Mouse (Mus musculus): Measurements from ENCODE around the gene Apaf1. TPM values are rescaled to one million over a fixed set of nuclear protein-coding genes. Genes with fewer than 3 reads are reported as not detected.

The Apaf1 gene
- polyA plus RNA-seq, 1 experiment from 2014 or later, result 35.4 TPM

- Histone ChIP-seq H3K4me2 (replicated peaks) (no peak overlapping the region), H3K9ac (no peak overlapping the region), H3K9me3 (no peaks in the 10 kb centered on the region), H3K4me3 (no peak overlapping the region), H3K4me1 (no peaks in the 10 kb centered on the region), H3K36me3 (peaks cover 48% of the 10 kb centered on the region), H3K27me3 (no peaks in the 10 kb centered on the region), H3K27ac (no peak overlapping the region)
- WGBS, result 88% methylated on average over 2 of the region's 2 CpGs
- ATAC-seq (ENCODE audit: insufficient number of reproducible peaks, insufficient read depth, low FRiP score, low TSS enrichment), result no peak
These were observed 5.9 kb downstream of the Apaf1 start for GRCm38 (mm10) chr10:91076667-91077066.

DNA sequence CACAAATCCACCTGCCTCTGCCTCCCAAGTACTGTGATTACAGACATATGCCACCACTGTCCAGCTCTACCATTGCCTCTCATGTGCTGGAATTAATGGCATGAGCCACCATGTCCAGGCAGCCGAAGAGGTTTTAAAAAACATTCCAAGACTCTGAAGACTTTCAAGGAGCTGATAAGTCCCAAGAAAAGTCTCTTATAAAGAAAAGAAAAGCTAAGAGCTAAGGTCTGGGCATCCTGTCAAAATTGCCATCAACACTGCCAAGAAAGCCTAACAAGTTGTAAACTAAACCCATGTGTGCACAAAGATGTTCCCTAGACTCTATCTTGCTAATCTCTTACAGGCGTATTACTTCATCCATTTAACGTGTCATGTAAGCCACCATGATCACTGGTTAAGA lies 9.2 kb downstream of the Apaf1 start:
- H3K9ac ChIP-seq, result no peak overlapping the region
- H3K4me1 ChIP-seq, result no peaks in the 10 kb centered on the region
- no peaks in the 10 kb centered on the region for H3K27me3 ChIP-seq
- H3K4me2 ChIP-seq (replicated peaks), result no peak overlapping the region
- no peaks in the 10 kb centered on the region for H3K9me3 ChIP-seq
- no peak overlapping the region for H3K27ac ChIP-seq
- no peak for ATAC-seq (ENCODE audit: insufficient number of reproducible peaks, insufficient read depth, low FRiP score, low TSS enrichment)
- no peak overlapping the region for H3K4me3 ChIP-seq
- H3K36me3 ChIP-seq, result peaks cover 48% of the 10 kb centered on the region
- 84% methylated on average over 3 of the region's 3 CpGs for WGBS

DNA sequence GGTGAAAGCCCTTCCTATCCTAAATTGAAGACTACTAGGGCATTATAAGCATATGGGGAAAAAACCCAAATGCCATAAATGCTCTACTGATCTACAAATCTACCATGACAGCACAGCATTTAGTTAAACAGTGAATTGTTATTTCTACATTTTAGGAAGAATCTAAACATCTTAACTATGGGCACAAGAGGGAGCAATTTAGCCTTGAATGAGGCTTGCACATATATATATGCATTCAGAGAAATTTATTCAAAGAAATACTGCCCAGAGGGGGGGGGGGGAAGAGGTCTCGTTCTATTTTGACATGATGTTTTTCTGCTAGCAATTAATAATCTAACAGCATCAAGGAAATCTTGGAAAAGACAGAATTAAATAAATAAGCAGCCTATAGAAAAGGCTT lies 10.8 kb downstream of the Apaf1 start:
- no peaks in the 10 kb centered on the region for H3K27me3 ChIP-seq
- H3K36me3 ChIP-seq, result peaks cover 44% of the 10 kb centered on the region
- no peak overlapping the region for H3K4me3 ChIP-seq
- ATAC-seq (ENCODE audit: insufficient number of reproducible peaks, insufficient read depth, low FRiP score, low TSS enrichment), result no peak
- WGBS, result 48% methylated on average over 1 of the region's 1 CpGs
- H3K4me1 ChIP-seq, result no peaks in the 10 kb centered on the region
- H3K9ac ChIP-seq, result no peak overlapping the region
- no peaks in the 10 kb centered on the region for H3K9me3 ChIP-seq
- no peak overlapping the region for H3K4me2 ChIP-seq (replicated peaks)
- H3K27ac ChIP-seq, result no peak overlapping the region

GRCm38 (mm10) chr10:91062355-91062754 lies 20.2 kb downstream of the Apaf1 start:
- peaks cover 59% of the 10 kb centered on the region for H3K36me3 ChIP-seq
- no peak overlapping the region for H3K4me2 ChIP-seq (replicated peaks)
- H3K4me3 ChIP-seq, result no peak overlapping the region
- ATAC-seq (ENCODE audit: insufficient number of reproducible peaks, insufficient read depth, low FRiP score, low TSS enrichment), result no peak
- no peaks in the 10 kb centered on the region for H3K27me3 ChIP-seq
- no peak overlapping the region for H3K27ac ChIP-seq
- H3K9ac ChIP-seq, result no peak overlapping the region
- WGBS, result 93% methylated on average over 6 of the region's 6 CpGs
- no peaks in the 10 kb centered on the region for H3K9me3 ChIP-seq
- H3K4me1 ChIP-seq, result no peaks in the 10 kb centered on the region

DNA sequence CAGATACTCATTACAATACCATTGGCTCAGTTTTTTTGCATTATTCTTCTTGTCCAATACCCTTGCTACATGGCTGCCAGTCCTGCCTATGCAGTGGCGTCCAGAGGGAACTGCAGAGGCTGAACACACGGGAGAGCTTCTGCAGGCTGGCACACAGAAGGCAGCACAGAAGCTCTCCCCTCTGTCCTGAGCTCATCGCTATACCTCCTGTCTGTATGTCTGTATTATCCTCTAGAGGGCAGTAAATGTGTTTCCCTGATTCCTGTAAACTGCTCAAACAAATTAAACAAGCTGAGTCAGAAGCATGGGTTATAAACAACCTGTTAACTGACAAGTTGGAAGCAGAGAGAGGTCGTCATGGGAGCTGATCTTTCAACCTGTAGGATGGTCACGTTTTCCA lies 21.8 kb downstream of the Apaf1 start:
- H3K4me1 ChIP-seq, result no peaks in the 10 kb centered on the region
- no peak overlapping the region for H3K9ac ChIP-seq
- no peak for ATAC-seq (ENCODE audit: insufficient number of reproducible peaks, insufficient read depth, low FRiP score, low TSS enrichment)
- no peaks in the 10 kb centered on the region for H3K9me3 ChIP-seq
- no peak overlapping the region for H3K27ac ChIP-seq
- WGBS, result 43% methylated on average over 5 of the region's 5 CpGs
- H3K4me3 ChIP-seq, result no peak overlapping the region
- no peaks in the 10 kb centered on the region for H3K27me3 ChIP-seq
- peaks cover 48% of the 10 kb centered on the region for H3K36me3 ChIP-seq
- H3K4me2 ChIP-seq (replicated peaks), result no peak overlapping the region

GRCm38 (mm10) chr10:91052734-91053133 lies 29.8 kb downstream of the Apaf1 start:
- no peak for ATAC-seq (ENCODE audit: insufficient number of reproducible peaks, insufficient read depth, low FRiP score, low TSS enrichment)
- H3K4me1 ChIP-seq, result no peaks in the 10 kb centered on the region
- peaks cover 51% of the 10 kb centered on the region for H3K36me3 ChIP-seq
- H3K4me3 ChIP-seq, result no peak overlapping the region
- no peaks in the 10 kb centered on the region for H3K9me3 ChIP-seq
- H3K27ac ChIP-seq, result no peak overlapping the region
- no peak overlapping the region for H3K9ac ChIP-seq
- H3K4me2 ChIP-seq (replicated peaks), result no peak overlapping the region
- no peaks in the 10 kb centered on the region for H3K27me3 ChIP-seq

- H3K27ac ChIP-seq, result no peak overlapping the region
- no peak overlapping the region for H3K4me3 ChIP-seq
- H3K9ac ChIP-seq, result no peak overlapping the region
- no peak for ATAC-seq (ENCODE audit: insufficient number of reproducible peaks, insufficient read depth, low FRiP score, low TSS enrichment)
- H3K27me3 ChIP-seq, result no peaks in the 10 kb centered on the region
- no peak overlapping the region for H3K4me2 ChIP-seq (replicated peaks)
- peaks cover 56% of the 10 kb centered on the region for H3K36me3 ChIP-seq
- H3K4me1 ChIP-seq, result no peaks in the 10 kb centered on the region
- WGBS, result 94% methylated on average over 3 of the region's 3 CpGs
- H3K9me3 ChIP-seq, result no peaks in the 10 kb centered on the region
These were observed 31.4 kb downstream of the Apaf1 start for GRCm38 (mm10) chr10:91051156-91051555.

- Histone ChIP-seq H3K9me3 (no peaks in the 10 kb centered on the region), H3K27me3 (no peaks in the 10 kb centered on the region), H3K36me3 (peaks cover 49% of the 10 kb centered on the region), H3K9ac (no peak overlapping the region), H3K4me2 (replicated peaks) (no peak overlapping the region), H3K27ac (no peak overlapping the region), H3K4me1 (no peaks in the 10 kb centered on the region), H3K4me3 (no peak overlapping the region)
- ATAC-seq (ENCODE audit: insufficient number of reproducible peaks, insufficient read depth, low FRiP score, low TSS enrichment), result no peak
- 91% methylated on average over 4 of the region's 4 CpGs for WGBS
These were observed 32.9 kb downstream of the Apaf1 start for GRCm38 (mm10) chr10:91049696-91050095.

GRCm38 (mm10) chr10:91033942-91034341 lies 48.6 kb downstream of the Apaf1 start:
- Histone ChIP-seq H3K36me3 (peaks cover 14% of the 10 kb centered on the region; the same call in 1 of the 2 replicates), H3K4me3 (no peak overlapping the region), H3K27ac (no peak overlapping the region), H3K9ac (no peak overlapping the region), H3K4me2 (replicated peaks) (no peak overlapping the region), H3K27me3 (no peaks in the 10 kb centered on the region), H3K4me1 (no peaks in the 10 kb centered on the region), H3K9me3 (no peaks in the 10 kb centered on the region)
- 29% methylated on average over 8 of the region's 8 CpGs for WGBS
- ATAC-seq (ENCODE audit: insufficient number of reproducible peaks, insufficient read depth, low FRiP score, low TSS enrichment), result no peak

- 17% methylated on average over 4 of the region's 4 CpGs for WGBS
These were observed 50.2 kb downstream of the Apaf1 start for GRCm38 (mm10) chr10:91032399-91032798.

GRCm38 (mm10) chr10:91031176-91031575 lies 51.4 kb downstream of the Apaf1 start:
- Histone ChIP-seq H3K9ac (no peak overlapping the region), H3K9me3 (no peaks in the 10 kb centered on the region), H3K4me2 (replicated peaks) (no peak overlapping the region), H3K4me1 (no peaks in the 10 kb centered on the region), H3K4me3 (no peak overlapping the region), H3K27me3 (no peaks in the 10 kb centered on the region), H3K27ac (no peak overlapping the region), H3K36me3 (peaks cover 8% of the 10 kb centered on the region; the same call in 1 of the 2 replicates)
- no peak for ATAC-seq (ENCODE audit: insufficient number of reproducible peaks, insufficient read depth, low FRiP score, low TSS enrichment)
- 79% methylated on average over 9 of the region's 9 CpGs for WGBS

More at GRCm38 (mm10) chr10:91032399-91032798, 50.2 kb downstream of the Apaf1 start:
- Histone ChIP-seq H3K27ac (no peak overlapping the region), H3K36me3 (peaks cover 14% of the 10 kb centered on the region; the same call in 1 of the 2 replicates), H3K4me1 (no peaks in the 10 kb centered on the region), H3K4me2 (replicated peaks) (no peak overlapping the region), H3K9me3 (no peaks in the 10 kb centered on the region), H3K4me3 (no peak overlapping the region), H3K27me3 (no peaks in the 10 kb centered on the region), H3K9ac (no peak overlapping the region)
- ATAC-seq (ENCODE audit: insufficient number of reproducible peaks, insufficient read depth, low FRiP score, low TSS enrichment), result peak; percentile 47; the same call in 1 of the 2 replicates

DNA sequence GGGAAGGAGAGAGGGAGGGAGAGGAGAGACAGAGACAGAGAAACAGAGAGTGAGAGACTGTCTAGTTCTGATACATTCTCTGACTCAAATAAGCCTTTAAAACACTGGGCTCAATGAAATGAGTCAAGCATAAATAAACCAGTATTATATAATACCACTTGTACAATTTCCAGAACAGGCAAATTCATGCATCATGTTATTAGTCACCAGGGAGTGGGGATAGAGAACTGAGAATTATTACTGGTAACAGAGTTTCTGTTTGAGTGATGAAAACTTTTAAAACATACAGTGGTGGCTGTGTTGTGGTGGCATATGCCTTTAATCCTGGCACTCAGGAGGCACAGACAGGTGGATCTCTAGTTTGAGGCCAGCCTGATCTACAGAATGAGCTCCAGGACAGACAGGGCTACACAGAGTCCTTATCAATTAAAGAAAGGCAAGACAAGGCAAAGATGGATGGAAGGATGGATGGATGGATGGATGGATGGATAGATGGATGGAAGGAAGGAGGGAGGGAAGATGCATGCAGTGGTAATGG lies 53.5 kb downstream of the Apaf1 start:
- Histone ChIP-seq H3K9me3 (no peaks in the 10 kb centered on the region), H3K4me2 (replicated peaks) (no peak overlapping the region), H3K4me1 (no peaks in the 10 kb centered on the region), H3K27me3 (no peaks in the 10 kb centered on the region), H3K9ac (no peak overlapping the region), H3K27ac (no peak overlapping the region), H3K4me3 (no peak overlapping the region), H3K36me3 (peaks cover 8% of the 10 kb centered on the region; the same call in 1 of the 2 replicates)
- ATAC-seq (ENCODE audit: insufficient number of reproducible peaks, insufficient read depth, low FRiP score, low TSS enrichment), result no peak

GRCm38 (mm10) chr10:91027964-91028363 lies 54.6 kb downstream of the Apaf1 start:
- H3K36me3 ChIP-seq, result peaks cover 8% of the 10 kb centered on the region; the same call in 1 of the 2 replicates
- ATAC-seq (ENCODE audit: insufficient number of reproducible peaks, insufficient read depth, low FRiP score, low TSS enrichment), result no peak
- no peak overlapping the region for H3K4me2 ChIP-seq (replicated peaks)
- no peaks in the 10 kb centered on the region for H3K4me1 ChIP-seq
- H3K9me3 ChIP-seq, result no peaks in the 10 kb centered on the region
- 86% methylated on average over 5 of the region's 5 CpGs for WGBS
- no peak overlapping the region for H3K4me3 ChIP-seq
- no peaks in the 10 kb centered on the region for H3K27me3 ChIP-seq
- no peak overlapping the region for H3K27ac ChIP-seq
- no peak overlapping the region for H3K9ac ChIP-seq

All from embryonic facial prominence, embryonic 12.5 days (tissue).